Mouse (Mus musculus): ENCODE measurements around the gene Zfyve9.

The Zfyve9 gene

DNA sequence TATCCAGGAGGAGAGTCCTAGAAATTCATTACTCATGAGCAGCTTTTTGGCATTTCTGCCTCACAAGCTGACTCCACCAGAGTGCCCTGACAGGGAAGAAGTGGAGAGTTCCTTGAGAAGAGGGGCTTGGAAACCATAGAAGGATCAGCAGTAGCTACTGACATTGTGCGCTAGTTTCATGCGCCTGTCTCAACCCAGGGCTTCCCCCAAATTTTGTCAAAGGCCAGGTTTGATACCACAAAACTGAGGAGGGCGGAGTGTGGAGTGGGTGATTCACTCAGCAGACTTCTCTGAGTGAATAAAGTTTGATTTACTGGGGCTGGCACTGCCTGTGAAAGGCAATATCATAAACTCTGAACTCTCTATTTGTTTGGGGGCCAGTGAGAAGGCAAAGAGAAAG lies 171.9 kb downstream of the Zfyve9 start:
- peak; percentile 10 for DNase-seq (ENCODE audit: low read depth)

DNA sequence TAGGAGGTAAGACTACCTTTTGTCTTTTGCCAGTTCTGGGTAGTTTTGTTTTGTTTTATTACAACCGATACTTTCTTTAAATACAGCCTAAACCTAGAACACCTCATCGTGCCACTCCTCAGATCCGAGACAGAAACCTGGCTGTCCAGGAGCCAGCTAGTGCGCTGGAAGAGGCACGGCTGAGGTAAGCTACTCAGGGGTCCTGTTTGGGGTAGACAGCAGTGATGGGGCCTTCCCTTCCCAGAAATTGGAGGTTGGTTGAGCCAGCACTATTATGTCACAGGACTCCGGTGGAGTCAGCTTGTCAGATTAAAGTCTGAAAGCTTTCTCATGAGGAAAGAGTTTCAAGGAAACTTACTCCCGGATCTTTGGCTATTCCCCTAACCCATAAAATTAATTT lies 178.7 kb downstream of the Zfyve9 start:
- no peak for DNase-seq (ENCODE audit: low read depth)

DNA sequence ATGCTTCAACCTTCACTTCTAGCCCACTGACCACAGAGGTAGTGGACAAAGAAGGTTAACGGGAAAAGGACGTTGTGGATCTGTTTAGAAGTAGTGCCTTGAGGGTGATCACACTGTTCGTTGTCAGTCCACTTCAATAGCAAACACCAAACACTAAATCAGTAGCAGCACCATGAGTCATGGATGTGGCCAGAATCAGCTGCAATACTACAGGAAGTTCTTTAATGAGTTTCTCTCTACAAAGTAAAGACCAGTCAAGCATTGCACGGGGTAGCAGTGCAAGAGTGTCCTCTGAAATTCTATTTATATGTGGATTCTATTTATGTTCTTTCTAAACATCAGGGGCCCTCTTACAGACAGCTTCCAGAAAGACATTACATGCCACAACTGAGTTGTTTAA lies 182.3 kb downstream of the Zfyve9 start:
- no peak for DNase-seq (ENCODE audit: low read depth)

DNA sequence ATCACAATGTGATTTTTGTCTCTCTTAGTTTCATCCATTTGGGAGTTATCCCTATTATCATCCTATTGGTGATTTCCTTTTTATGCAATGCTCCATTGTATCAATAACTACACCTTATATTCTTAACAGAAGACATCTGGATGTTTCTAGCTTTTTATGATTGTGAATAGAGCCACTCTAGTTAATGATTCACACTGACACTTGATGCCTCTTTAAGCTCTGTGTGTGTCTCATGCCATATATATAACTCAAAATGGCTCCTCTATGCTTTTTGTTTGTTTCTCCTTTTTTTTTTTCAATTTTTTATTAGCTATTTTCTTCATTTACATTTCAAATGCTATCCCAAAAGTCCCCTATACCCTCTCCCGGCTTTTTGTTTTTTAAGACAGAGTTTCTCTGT lies 184.8 kb downstream of the Zfyve9 start:
- no peak for DNase-seq (ENCODE audit: low read depth)

DNA sequence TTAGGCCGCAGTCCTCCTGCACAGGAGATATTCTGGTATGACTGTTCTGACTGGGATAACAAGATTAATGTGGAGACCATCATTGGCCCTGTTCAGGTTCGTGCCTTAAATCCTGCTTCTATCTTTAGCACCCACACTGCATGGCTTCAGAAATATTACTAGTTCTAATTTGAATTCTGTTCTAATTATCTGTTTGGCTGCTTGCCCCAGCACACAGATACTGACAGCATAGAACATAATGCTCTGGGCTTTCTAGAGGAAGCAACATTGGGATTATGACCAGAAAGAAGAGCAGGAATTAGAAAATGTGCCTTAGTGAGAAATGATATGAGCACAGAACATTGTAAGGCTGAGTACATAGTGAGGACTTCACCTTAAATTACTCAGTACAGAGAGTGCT lies 187.2 kb downstream of the Zfyve9 start:
- DNase-seq (ENCODE audit: low read depth), result no peak
